Mouse (Mus musculus): ENCODE data around the gene Msi2.

Msi2 gene

GRCm38 (mm10) chr11:88548423-88548822, 169.9 kb downstream of the Msi2 start:
- CTCF ChIA-PET, result interaction anchor here (0.6 kb wide), 1 partner anchor 210 kb away, joined by 4 read pairs; no protein-coding TSS in a partner anchor

GRCm38 (mm10) chr11:88543771-88544170, 174.5 kb downstream of the Msi2 start:
- CTCF ChIA-PET, result interaction anchor here (0.6 kb wide), 1 partner anchor 75 kb away, joined by 3 read pairs; no protein-coding TSS in a partner anchor

DNA sequence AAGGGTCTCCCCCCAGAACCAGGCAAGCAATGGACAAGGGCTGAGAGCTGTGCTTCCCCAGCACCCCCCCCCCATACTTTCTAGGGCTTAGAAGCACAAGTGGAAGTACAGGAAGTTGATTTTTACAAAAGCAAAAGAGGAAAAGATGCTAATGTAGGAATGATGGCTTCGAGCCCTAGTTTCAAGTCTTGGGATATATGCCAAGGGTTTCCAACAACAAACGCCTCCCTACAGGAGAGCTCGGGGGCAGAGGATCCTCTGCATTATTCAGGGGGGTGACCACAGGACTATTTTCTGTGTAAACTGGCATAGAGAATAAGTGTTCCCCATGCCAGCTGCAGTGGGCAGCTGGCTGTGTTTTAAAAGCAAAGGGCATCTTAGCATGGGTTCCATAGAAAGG, 175.5 kb downstream of the Msi2 start:
- CTCF ChIA-PET, result interaction anchor here (0.6 kb wide), 1 partner anchor 51 kb away, joined by 5 read pairs; no protein-coding TSS in a partner anchor

- CTCF ChIA-PET, result no interaction called here
Observed at GRCm38 (mm10) chr11:88541666-88542639, 176.4 kb downstream of the Msi2 start.

DNA sequence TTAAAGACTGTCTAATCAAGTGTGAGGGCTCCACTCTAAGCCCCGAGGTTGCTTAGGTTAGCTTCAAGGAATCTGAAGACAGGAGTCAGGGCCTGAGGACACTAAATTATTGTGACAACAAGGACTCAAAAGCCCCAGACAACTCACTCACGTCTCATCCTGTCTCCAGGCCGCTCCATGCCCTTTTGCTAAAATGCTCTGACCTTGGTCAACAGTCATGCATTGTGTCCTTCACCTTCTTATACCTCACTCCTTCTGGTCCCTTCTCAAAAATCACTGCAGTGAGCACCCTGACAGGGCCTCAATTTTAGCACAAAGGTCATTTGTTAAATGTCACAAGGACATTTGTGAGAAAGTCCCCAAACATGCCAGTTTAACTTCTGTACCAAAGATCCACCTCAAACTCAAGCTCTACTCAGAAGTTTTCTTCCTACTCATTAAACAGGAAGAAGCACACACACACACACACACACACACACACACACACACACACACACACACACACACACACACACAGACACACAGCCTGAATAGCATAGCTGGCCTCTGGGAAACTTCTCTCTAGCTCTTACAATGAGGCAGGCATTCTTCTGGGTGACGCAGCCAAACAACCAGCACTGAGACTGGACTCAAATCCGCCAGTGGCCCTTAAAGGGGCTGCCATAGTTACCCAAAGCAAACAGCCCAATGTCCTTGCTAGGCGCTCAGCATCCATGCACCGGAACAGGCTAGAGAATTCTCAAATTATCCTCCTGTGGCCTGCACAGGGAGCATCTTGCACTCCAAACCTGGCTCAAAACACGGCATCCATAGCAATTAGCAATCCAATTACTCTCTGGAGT, 178.5 kb downstream of the Msi2 start:
- CTCF ChIA-PET, result no interaction called here

- CTCF ChIA-PET, result no interaction called here
Observed at GRCm38 (mm10) chr11:88538710-88539340, 179.5 kb downstream of the Msi2 start.

DNA sequence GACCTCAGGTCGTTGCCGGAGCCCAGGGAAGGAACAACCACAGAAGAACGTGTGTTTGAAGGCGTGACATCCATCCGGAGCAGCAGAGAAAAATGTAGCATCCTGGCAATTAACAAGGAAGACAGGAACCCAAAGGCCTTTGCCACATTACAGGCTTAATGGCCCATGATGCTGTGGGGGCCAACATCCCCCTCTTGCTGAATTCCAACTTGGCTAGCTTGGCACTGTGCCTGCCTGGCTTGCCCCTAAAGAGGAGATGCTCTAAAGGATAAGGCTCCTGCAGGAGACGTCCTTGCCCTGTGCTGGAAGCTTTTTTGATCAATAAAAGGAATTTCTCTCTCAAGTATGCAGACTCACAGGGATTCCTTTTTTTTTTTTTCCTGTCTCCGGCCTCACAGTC, 181.0 kb downstream of the Msi2 start:
- CTCF ChIA-PET, result interaction anchor here (0.6 kb wide), 1 partner anchor 426 kb away, joined by 3 read pairs; no protein-coding TSS in a partner anchor

DNA sequence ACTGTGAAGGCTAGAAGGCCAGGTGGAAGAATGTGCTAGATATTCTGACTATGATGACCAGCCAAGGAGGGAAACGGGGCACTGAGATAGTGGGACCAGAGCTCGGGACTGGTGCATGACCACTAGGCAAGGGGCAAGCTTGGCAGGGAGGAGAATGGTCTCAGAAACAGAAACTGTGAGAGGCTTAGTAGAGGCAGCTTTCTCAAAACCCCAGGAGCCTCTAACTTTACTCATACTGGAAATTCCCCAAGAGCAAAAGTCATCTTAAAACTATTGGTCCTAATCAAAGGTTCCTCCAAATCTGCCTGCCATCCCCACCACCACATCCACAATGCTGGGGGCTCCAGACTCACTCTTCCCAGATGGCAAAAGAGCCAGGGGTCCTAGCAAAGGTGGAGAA, 181.5 kb downstream of the Msi2 start:
- CTCF ChIA-PET, result interaction anchor here (0.6 kb wide), 1 partner anchor 425 kb away, joined by 3 read pairs; no protein-coding TSS in a partner anchor

DNA sequence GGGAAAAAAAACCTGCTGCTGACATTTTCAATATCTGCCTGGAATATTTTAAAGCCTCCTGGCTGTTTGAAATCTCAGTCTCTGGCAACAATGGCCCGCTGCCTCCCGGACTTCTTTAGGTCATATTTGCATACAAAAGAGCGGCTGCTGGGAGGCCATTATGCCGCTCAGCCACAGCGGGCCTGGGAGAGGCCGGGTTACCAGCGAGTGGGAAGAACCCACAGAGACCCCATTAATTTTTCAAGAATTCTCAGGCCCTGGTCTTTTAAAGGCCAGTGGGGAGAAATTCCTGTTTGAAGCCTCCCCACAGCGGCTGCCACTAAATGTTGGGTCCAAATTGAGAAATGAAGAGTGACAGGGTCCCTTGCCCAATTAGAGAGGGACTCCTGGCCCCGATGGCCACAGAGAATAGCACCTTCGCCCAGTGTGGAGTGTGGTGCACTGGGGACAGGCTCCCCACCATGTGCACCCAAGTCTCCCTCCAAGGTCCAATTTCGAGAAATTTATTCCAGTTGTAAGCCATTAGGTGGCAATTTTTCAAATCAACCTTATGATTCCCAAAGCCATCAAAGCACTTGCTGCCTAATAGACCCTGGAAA, 183.9 kb downstream of the Msi2 start:
- CTCF ChIA-PET, result interaction anchor here (0.7 kb wide), 1 partner anchor 282 kb away, joined by 6 read pairs; no protein-coding TSS in a partner anchor

GRCm38 (mm10) chr11:88532016-88532415, 186.3 kb downstream of the Msi2 start:
- CTCF ChIA-PET, result no interaction called here

DNA sequence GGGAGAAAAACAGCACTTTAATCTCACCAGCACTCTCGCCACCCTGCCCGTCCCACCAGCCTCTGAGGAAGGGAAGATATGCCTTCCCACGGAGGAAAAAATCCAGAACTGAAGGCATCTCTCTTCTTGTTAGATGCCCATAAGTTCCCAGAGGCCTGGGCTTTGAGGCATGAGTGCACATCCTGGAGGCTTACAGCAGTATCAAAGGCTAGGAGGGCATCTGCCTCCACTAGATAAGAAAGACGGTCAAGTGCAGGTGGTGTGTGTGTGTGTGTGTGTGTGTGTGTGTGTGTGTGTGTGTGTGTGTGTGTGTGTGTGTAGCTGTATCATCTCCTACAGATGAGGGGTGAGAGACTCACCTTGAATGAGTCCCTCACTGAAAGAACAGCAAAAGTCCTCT, 188.3 kb downstream of the Msi2 start:
- CTCF ChIA-PET, result no interaction called here

DNA sequence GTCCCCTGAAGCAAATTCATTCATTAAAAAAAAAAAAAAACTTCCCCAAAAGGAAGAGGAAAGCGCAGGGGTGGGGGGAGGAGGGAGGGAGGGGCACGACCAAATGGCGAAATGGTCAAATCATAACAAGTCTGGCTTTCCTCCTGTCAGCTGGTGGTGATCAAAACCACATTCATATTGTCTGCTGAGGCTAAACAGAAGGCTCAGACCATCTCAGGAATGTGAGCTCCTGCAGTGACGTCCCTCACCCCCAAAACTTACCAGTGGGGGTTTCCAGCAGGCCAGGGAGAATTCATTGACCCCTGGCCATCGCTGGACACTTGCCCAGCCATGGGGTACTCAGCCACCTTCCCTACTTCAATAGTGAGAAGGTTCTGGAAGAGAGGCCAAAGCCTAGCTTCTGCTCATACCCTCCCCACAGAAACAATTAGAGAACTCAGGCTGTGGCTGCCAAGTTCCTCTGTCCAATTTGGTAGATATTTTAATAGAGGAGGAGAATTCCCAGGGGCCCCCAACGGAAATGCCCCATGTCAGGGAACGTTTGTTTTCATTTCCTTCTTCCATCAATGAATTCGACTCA, 189.7 kb downstream of the Msi2 start:
- CTCF ChIA-PET, result interaction anchor here (0.6 kb wide), 1 partner anchor 187 kb away, joined by 4 read pairs; no protein-coding TSS in a partner anchor

DNA sequence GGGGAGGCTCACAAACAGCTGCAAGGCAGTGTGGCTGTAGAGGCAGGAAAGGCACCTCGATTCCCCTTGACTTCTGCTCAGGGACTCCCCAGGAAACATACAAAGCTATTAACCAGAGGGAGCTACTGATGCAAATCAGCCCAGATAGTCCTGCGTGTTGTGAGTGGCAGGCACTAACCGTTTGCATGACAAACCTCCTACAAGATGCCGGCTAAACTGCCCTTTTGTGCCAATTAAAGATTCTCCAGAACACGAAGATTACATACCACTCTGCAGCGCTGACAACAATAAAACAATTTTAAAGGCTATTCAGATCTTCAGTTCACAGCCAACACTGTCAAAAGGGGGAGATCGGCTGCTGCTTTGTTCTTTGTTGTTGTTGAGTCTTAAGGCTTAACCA, 191.6 kb downstream of the Msi2 start:
- CTCF ChIA-PET, result interaction anchor here (0.6 kb wide), 1 partner anchor 90 kb away, joined by 3 read pairs; no protein-coding TSS in a partner anchor

DNA sequence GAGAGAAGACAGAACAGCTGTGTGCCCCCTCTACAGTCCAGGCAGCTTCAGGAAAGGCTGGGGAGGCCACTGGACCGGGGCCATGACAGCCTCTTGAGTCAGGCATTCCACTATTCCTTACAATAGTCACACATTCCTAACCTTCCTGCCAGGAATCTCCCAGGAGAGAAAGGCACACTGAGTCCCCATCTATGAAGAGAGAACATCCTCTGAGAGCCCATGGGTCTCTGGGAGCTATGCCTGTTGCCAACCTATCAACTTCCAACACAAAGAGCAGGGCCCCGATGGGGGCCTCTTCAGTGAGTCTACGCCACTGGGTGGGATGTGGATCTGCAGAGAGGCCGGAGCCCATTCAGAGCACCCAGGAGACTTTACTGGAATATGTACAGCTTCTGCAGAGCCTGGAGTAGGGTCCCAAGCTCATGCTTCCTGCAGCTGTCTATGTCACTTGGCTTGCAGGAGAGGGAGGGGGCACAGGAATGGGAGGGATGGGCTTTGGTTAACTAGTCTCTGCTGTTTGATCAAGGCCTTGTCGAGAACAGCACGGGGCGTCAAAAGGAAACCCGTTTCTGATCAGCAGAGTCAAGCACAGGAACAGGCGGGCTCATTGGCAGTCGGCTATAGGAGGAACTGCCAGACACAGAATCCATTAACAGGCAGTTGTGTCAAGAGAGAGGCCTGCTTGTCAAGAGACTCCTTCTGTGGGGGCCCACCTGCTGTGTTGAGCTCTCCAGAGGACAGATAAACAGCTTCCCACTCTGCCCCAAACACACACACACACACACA, 193.3 kb downstream of the Msi2 start:
- CTCF ChIA-PET, result interaction anchor here (0.6 kb wide), 1 partner anchor 29 kb away, joined by 4 read pairs; no protein-coding TSS in a partner anchor

DNA sequence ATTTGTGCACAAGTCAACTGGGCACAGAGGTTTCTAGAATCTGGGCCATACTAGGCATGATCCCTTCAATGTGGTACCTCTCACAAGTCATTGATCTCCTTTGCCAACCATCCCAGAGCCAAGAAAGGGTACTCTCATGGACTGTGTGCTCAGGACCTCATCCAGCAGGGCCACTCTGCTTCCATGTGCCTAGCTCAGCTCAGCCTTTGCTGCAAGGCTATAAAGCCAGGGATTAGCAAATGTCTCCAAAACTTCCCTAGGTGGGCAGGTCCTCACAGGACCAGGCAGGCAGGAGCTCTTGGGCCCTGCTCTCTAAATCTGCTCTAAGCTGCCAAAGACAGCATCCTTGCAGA, 193.9 kb downstream of the Msi2 start:
- CTCF ChIA-PET, result no interaction called here

- CTCF ChIA-PET, result interaction anchor here (0.7 kb wide), 1 partner anchor 50 kb away, joined by 7 read pairs; no protein-coding TSS in a partner anchor
Observed at GRCm38 (mm10) chr11:88523921-88524320, 194.4 kb downstream of the Msi2 start.

- CTCF ChIA-PET, result interaction anchor here (0.7 kb wide), 1 partner anchor 50 kb away, joined by 7 read pairs; no protein-coding TSS in a partner anchor
Observed at GRCm38 (mm10) chr11:88523511-88523910, 194.8 kb downstream of the Msi2 start.

DNA sequence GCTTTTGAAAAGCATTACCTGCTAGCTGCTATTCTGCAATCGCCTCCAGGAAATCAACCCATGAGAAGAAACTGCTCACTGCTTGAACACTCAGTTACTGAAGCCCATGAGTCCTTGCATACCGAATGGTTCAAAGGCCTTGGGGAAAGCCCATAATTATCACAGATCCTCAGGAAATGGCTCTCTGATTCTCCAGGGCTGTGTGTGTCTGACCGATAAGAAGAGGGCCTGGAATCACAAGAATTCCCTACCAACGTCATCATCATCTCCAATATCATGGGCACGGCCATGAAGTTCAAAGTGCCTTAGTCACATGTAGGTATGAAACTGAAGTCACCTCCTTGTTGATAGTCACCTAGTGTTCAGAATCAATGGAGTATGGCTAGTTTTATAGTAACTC, 196.2 kb downstream of the Msi2 start:
- CTCF ChIA-PET, result interaction anchor here (1.0 kb wide), 1 partner anchor 9 kb away, joined by 4 read pairs; no protein-coding TSS in a partner anchor

- CTCF ChIA-PET, result no interaction called here
Observed at GRCm38 (mm10) chr11:88520951-88521730, 197.2 kb downstream of the Msi2 start.
